Mouse (Mus musculus) right cerebral cortex, adult 18-20 months (tissue): ENCODE data around the gene Ttc17.

ENCODE experiments used
- DNase-seq: peaks from one replicate; pipeline ENCODE4 v3.0.0; 2022; ENCODE audit warnings: mixed read lengths

Ttc17 gene

GRCm38 (mm10) chr2:94289169-94289568, 117.3 kb downstream of the Ttc17 start:
- DNase-seq = no peak

DNA sequence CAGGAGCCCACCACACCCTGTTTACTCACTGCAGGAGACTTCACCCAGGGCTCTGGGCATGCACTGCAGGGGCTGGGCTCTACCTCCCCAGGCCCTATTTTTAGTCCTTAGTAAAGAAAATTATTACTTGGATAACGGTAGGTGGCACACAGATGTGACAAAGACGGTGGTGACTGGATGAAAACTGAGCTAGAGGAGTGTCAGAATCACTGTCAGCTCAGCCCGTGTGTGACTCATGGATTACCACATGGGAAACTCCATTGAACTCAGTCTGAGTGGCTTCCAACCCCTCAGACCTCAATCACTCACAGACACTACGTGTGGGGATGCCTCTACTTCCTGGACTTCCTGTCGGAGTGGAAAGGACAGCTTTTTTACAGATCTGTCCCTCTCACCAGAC, 118.4 kb downstream of the Ttc17 start:
- DNase-seq = no peak

- no peak for DNase-seq
Measured at GRCm38 (mm10) chr2:94287435-94287834, 119.1 kb downstream of the Ttc17 start.

GRCm38 (mm10) chr2:94283526-94283925, 123.0 kb downstream of the Ttc17 start:
- no peak for DNase-seq

- DNase-seq = no peak
Measured at GRCm38 (mm10) chr2:94279596-94279995, 126.9 kb downstream of the Ttc17 start.

DNA sequence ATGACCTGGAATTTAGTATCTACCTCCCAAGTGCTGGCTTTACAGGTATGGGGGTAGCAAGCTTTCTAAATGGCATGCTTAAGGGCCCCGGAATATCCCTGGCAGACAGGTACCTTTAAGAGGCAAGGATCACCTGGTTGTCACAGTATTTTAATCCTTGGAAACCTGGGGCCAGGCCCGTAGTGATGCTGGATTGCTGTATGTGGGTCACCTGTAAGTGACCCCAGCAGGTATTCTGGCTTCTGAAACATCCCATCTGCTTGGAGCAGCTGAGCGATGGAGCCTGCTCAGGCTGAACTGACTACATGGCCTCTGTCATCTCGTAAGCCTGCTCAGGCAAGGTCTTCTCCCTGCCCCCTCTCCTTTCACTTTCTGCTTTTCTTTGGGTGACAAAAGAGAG, 130.4 kb downstream of the Ttc17 start:
- no peak for DNase-seq

DNA sequence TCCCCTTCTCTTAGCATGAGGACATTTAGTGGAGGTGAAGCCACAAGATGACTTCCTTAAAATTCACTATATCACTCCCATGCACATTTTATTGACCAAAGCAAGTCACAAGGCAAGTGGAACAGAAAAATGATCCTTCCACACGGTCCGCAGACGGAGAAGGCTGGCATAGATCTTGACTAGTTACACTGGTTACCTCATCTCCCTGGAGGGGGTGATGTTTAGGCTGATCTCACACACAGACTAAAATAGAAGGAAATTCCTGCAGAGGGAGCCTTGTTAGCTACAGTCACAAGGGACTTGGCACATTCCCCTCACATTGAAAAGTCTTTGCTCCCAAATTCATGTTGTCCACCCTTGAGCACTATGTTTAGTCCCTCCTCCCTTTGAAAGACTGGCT, 130.8 kb downstream of the Ttc17 start:
- DNase-seq = no peak

GRCm38 (mm10) chr2:94273154-94274021, 133.1 kb downstream of the Ttc17 start:
- DNase-seq = peak; percentile 90

GRCm38 (mm10) chr2:94271176-94271575, 135.3 kb downstream of the Ttc17 start:
- DNase-seq = no peak

- DNase-seq = no peak
Measured at GRCm38 (mm10) chr2:94268835-94269234, 137.7 kb downstream of the Ttc17 start.

DNA sequence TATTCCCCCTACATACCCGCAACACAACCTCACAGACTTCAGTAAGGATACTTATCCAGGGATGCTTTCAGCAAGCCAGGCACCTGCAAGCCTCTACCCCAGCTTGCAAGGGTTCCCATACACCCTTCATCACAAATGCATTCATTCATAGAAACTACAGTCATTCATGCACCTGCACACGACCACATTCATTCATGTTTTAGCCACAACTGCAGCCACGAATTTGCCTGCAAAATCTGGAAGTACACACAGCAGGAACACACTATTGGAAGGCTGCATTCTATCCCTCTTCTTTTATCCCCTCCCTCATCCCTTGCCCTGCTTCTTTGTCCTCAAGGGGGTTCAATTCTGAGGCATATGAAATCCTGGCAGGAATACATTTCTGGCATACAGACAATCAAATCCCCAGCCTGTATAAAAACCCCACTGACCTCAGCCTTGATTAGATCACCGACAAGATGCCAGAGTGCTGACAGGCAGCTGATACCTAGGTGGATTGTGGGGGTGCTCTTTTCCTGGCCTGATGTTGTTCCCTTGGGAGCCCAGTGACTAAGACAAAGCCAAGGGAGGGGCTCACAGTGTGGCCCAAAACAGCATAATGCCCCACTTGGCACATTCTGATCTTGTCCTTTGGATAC, 139.2 kb downstream of the Ttc17 start:
- no peak for DNase-seq

- no peak for DNase-seq
Measured at GRCm38 (mm10) chr2:94266381-94267160, 139.9 kb downstream of the Ttc17 start.

DNA sequence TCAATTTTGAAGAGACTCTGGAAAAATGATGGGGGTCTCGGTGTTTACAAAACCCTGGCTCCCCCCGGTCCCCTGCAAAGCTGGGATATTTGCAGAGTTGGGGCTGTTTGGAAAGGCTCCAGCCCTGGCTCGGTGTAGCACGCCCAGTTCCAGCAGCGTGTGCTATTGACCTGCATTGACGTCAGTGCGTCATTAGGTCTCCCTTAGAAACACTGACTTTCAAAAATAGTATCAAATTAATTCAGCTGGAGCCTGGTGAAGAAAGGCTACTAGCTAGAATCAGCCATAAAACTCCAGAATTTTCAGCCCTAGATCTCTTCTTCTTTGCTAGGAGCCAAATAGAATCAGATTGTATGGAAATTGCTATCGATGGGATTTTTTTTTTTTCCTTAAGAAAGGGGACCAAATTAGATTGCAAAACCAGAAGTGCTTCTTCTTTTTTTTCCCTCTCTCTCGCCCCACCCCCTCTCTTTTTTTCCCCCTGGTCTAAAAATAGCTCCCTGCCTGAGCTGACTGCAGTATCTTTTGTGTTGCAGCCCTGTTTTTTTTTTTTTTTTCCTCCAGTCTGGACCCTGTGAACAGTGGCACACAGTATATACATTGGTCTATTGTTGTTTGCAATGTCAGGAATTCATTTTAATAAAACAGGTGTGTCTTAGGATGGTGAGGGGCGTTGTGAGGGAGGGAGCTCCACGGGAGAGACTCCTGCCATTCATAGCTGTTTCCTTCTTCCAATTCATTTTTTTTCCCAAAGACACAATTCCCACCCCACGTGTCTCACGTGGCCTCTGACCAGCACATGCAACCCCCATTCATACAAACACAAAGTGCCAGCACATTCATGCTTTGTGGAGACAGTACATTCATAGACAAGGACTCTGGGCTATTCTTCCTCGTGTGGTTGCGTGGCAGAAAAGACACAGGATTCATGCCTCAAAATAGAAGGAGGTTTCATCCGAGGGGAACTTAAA, 141.0 kb downstream of the Ttc17 start:
- DNase-seq = peak; percentile 58

DNA sequence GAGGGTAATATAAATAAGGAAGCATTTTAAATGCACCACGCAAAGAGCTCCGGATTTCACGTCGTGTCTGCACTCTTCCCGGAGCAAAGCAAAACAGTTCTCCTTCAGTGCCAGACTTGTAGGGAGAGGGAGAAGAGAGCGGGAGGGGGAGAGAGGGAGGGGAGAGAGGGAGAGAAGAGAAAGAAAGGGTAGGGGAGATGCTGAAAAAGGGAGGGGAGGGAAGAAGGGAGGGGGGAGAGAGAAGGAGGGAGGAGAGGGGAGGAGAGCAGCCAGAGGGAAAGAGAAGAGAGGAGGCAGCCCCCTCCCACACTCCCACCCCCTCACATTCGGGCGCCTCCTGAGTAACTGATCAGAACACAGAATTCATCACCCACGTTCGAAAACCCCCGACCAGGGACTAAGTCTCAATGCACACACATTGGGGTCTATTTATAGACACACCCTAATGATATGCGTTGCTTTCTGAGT, 141.8 kb downstream of the Ttc17 start:
- no peak for DNase-seq

DNA sequence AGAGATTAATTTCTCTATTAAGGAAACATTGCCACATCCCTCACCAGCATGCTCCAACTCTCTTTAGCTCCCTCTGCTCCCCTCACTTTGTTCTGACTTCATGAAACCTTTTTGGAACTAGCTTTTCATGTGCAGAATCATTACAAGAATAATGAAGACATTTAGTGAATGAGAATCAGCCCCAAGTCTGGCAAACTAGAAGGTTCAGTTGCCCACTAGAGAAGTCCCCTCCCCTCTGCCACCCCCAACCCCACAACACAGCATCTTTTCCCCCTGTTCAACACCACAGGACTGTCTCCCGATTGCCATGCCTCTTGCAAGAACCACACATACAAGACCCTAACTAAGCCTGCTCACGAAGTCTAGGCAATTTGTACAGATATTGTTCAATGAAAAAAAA, 142.5 kb downstream of the Ttc17 start:
- DNase-seq = no peak

GRCm38 (mm10) chr2:94263530-94263937, 143.0 kb downstream of the Ttc17 start:
- DNase-seq = peak; percentile 77

- DNase-seq = no peak
Measured at GRCm38 (mm10) chr2:94262917-94263529, 143.5 kb downstream of the Ttc17 start.

DNA sequence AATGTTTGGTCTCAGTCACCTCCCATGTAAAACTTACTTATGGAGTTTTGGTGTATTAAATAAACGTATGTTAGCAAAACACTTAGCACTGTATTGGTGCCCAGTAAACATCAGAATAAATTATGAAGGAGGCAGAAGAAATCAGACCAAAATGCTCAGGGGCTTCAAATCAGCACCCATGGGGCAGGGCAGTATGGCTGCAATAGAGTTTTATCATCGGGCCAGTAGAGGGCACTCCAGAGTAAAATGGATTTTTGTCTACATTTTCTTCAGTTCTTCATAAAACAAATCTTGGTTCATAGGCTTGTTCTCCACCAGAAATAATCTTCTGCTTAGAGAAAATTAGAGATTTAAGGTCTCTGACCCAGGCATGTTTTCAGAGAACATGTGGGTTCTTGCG, 152.4 kb downstream of the Ttc17 start:
- no peak for DNase-seq
